Mouse (Mus musculus) lung, postnatal 4 days (tissue): ENCODE data around the gene Gsn.

ENCODE experiments used
- DNase-seq, 2 experiments: peaks; one replicate each; pipeline ENCODE4 v3.0.0; 2021

Gene Gsn

GRCm38 (mm10) chr2:35255885-35256833 is at the start of gene Gsn:
Gene Gsn (plus strand): TSS chr2:35256380.
- peak; percentile 91 for DNase-seq

GRCm38 (mm10) chr2:35206761-35207160 is 49.4 kb upstream of the Gsn start:
- DNase-seq: no peak

GRCm38 (mm10) chr2:35208054-35208453 is 48.1 kb upstream of the Gsn start:
- DNase-seq: no peak

- no peak for DNase-seq
These were observed 47.1 kb upstream of the Gsn start for GRCm38 (mm10) chr2:35208931-35209665.

- DNase-seq: no peak
These were observed 44.5 kb upstream of the Gsn start for GRCm38 (mm10) chr2:35211681-35212080.

GRCm38 (mm10) chr2:35213345-35213910 is 42.8 kb upstream of the Gsn start:
- DNase-seq: no peak

GRCm38 (mm10) chr2:35214881-35215358 is 41.3 kb upstream of the Gsn start:
- peak; percentile 87 to 91 for DNase-seq

- DNase-seq: no peak
These were observed 40.8 kb upstream of the Gsn start for GRCm38 (mm10) chr2:35215363-35215762.

GRCm38 (mm10) chr2:35216701-35217100 is 39.5 kb upstream of the Gsn start:
- no peak for DNase-seq

GRCm38 (mm10) chr2:35218736-35219135 is 37.4 kb upstream of the Gsn start:
- DNase-seq: no peak

GRCm38 (mm10) chr2:35222822-35223391 is 33.3 kb upstream of the Gsn start:
- DNase-seq: no peak

GRCm38 (mm10) chr2:35224285-35224684 is 31.9 kb upstream of the Gsn start:
- no peak for DNase-seq

- no peak for DNase-seq
These were observed 28.0 kb upstream of the Gsn start for GRCm38 (mm10) chr2:35228145-35228544.

GRCm38 (mm10) chr2:35230215-35230614 is 26.0 kb upstream of the Gsn start:
- DNase-seq: no peak

- peak; percentile 68 to 75 for DNase-seq
These were observed 24.3 kb upstream of the Gsn start for GRCm38 (mm10) chr2:35231871-35232270.

GRCm38 (mm10) chr2:35232595-35233445 is 23.4 kb upstream of the Gsn start:
- no peak for DNase-seq

- DNase-seq: no peak
These were observed 22.3 kb upstream of the Gsn start for GRCm38 (mm10) chr2:35233898-35234297.

- DNase-seq: no peak
These were observed 21.2 kb upstream of the Gsn start for GRCm38 (mm10) chr2:35235021-35235420.

GRCm38 (mm10) chr2:35244241-35244640 is 11.9 kb upstream of the Gsn start:
- no peak for DNase-seq

GRCm38 (mm10) chr2:35247763-35248162 is 8.4 kb upstream of the Gsn start:
- no peak for DNase-seq

- DNase-seq: no peak
These were observed 3.4 kb upstream of the Gsn start for GRCm38 (mm10) chr2:35252733-35253132.

- DNase-seq: no peak
These were observed 2.4 kb upstream of the Gsn start for GRCm38 (mm10) chr2:35253751-35254150.
